Mouse (Mus musculus): Measurements from ENCODE around the gene Hist1h1e. TPM values are rescaled to one million over a fixed set of nuclear protein-coding genes. Genes with fewer than 3 reads are reported as not detected.
A peak's percentile ranks its signal among the peaks of the same experiment; 100 is the strongest.

The Hist1h1e gene
- polyA plus RNA-seq, 1 experiment from 2014 or later: 17.8 TPM

- DNase-seq (ENCODE audit: low spot score) (no peak), ATAC-seq (no peak)
- Histone ChIP-seq H3K9ac (ENCODE audit: low read length) (no peak overlapping the region), H3K9me3 (replicated peaks; ENCODE audit: control insufficient read depth, low read length) (no peaks in the 10 kb centered on the region), H3K36me3 (ENCODE audit: control insufficient read depth, insufficient read depth, low read length) (no peaks in the 10 kb centered on the region), H3K27me3 (replicated peaks; ENCODE audit: control insufficient read depth, insufficient read depth, low read length) (no peaks in the 10 kb centered on the region), H3K4me3 (ENCODE audit: low read depth, low read length) (no peak overlapping the region), H3K27ac (ENCODE audit: low read depth, low read length) (no peak overlapping the region), H3K4me2 (ENCODE audit: low read length) (no peak overlapping the region), H3K4me1 (ENCODE audit: control insufficient read depth, insufficient read depth, low read length) (no peaks in the 10 kb centered on the region)
- WGBS: 91% methylated on average over 3 of the region's 3 CpGs
Measured at GRCm38 (mm10) chr13:23611638-23612037, 10.7 kb downstream of the Hist1h1e start.

- Histone ChIP-seq H3K9ac (ENCODE audit: low read length) (no peak overlapping the region), H3K36me3 (ENCODE audit: control insufficient read depth, insufficient read depth, low read length) (no peaks in the 10 kb centered on the region), H3K4me2 (ENCODE audit: low read length) (no peak overlapping the region), H3K27ac (ENCODE audit: low read depth, low read length) (no peak overlapping the region), H3K4me1 (ENCODE audit: control insufficient read depth, insufficient read depth, low read length) (no peaks in the 10 kb centered on the region), H3K4me3 (ENCODE audit: low read depth, low read length) (no peak overlapping the region), H3K9me3 (replicated peaks; ENCODE audit: control insufficient read depth, low read length) (no peaks in the 10 kb centered on the region), H3K27me3 (replicated peaks; ENCODE audit: control insufficient read depth, insufficient read depth, low read length) (no peaks in the 10 kb centered on the region)
- DNase-seq (ENCODE audit: low spot score): no peak
- 77% methylated on average over 2 of the region's 2 CpGs for WGBS
- ATAC-seq: no peak
Measured at GRCm38 (mm10) chr13:23610393-23610792, 12.0 kb downstream of the Hist1h1e start.

- Histone ChIP-seq H3K9me3 (replicated peaks; ENCODE audit: control insufficient read depth, low read length) (no peaks in the 10 kb centered on the region), H3K36me3 (ENCODE audit: control insufficient read depth, insufficient read depth, low read length) (no peaks in the 10 kb centered on the region), H3K4me3 (ENCODE audit: low read depth, low read length) (no peak overlapping the region), H3K4me1 (ENCODE audit: control insufficient read depth, insufficient read depth, low read length) (no peaks in the 10 kb centered on the region), H3K27me3 (replicated peaks; ENCODE audit: control insufficient read depth, insufficient read depth, low read length) (no peaks in the 10 kb centered on the region), H3K27ac (ENCODE audit: low read depth, low read length) (no peak overlapping the region), H3K4me2 (ENCODE audit: low read length) (no peak overlapping the region), H3K9ac (ENCODE audit: low read length) (no peak overlapping the region)
- no peak for ATAC-seq
- no peak for DNase-seq (ENCODE audit: low spot score)
Measured at GRCm38 (mm10) chr13:23609844-23610243, 12.5 kb downstream of the Hist1h1e start.

- no peak overlapping the region for H3K4me2 ChIP-seq (ENCODE audit: low read length)
- WGBS: 88% methylated on average over 4 of the region's 4 CpGs
- no peaks in the 10 kb centered on the region for H3K36me3 ChIP-seq (ENCODE audit: control insufficient read depth, insufficient read depth, low read length)
- no peaks in the 10 kb centered on the region for H3K4me1 ChIP-seq (ENCODE audit: control insufficient read depth, insufficient read depth, low read length)
- no peak for ATAC-seq
- no peaks in the 10 kb centered on the region for H3K27me3 ChIP-seq (replicated peaks; ENCODE audit: control insufficient read depth, insufficient read depth, low read length)
- no peaks in the 10 kb centered on the region for H3K9me3 ChIP-seq (replicated peaks; ENCODE audit: control insufficient read depth, low read length)
- no peak for DNase-seq (ENCODE audit: low spot score)
- H3K4me3 ChIP-seq (ENCODE audit: low read depth, low read length): no peak overlapping the region
- H3K9ac ChIP-seq (ENCODE audit: low read length): no peak overlapping the region
- no peak overlapping the region for H3K27ac ChIP-seq (ENCODE audit: low read depth, low read length)
Measured at GRCm38 (mm10) chr13:23609209-23609608, 13.1 kb downstream of the Hist1h1e start.

- Histone ChIP-seq H3K4me2 (ENCODE audit: low read length) (no peak overlapping the region), H3K4me3 (ENCODE audit: low read depth, low read length) (no peak overlapping the region), H3K4me1 (ENCODE audit: control insufficient read depth, insufficient read depth, low read length) (no peaks in the 10 kb centered on the region), H3K27me3 (replicated peaks; ENCODE audit: control insufficient read depth, insufficient read depth, low read length) (no peaks in the 10 kb centered on the region), H3K9ac (ENCODE audit: low read length) (no peak overlapping the region), H3K27ac (ENCODE audit: low read depth, low read length) (no peak overlapping the region), H3K9me3 (replicated peaks; ENCODE audit: control insufficient read depth, low read length) (no peaks in the 10 kb centered on the region), H3K36me3 (ENCODE audit: control insufficient read depth, insufficient read depth, low read length) (no peaks in the 10 kb centered on the region)
- no peak for ATAC-seq
- no peak for DNase-seq (ENCODE audit: low spot score)
- WGBS: 88% methylated on average over 3 of the region's 3 CpGs
Measured at GRCm38 (mm10) chr13:23605052-23605451, 17.3 kb downstream of the Hist1h1e start.

GRCm38 (mm10) chr13:23604452-23604851, 17.9 kb downstream of the Hist1h1e start:
- Histone ChIP-seq H3K27me3 (replicated peaks; ENCODE audit: control insufficient read depth, insufficient read depth, low read length) (no peaks in the 10 kb centered on the region), H3K4me1 (ENCODE audit: control insufficient read depth, insufficient read depth, low read length) (no peaks in the 10 kb centered on the region), H3K4me3 (ENCODE audit: low read depth, low read length) (no peak overlapping the region), H3K4me2 (ENCODE audit: low read length) (no peak overlapping the region), H3K9ac (ENCODE audit: low read length) (no peak overlapping the region), H3K9me3 (replicated peaks; ENCODE audit: control insufficient read depth, low read length) (no peaks in the 10 kb centered on the region), H3K27ac (ENCODE audit: low read depth, low read length) (no peak overlapping the region), H3K36me3 (ENCODE audit: control insufficient read depth, insufficient read depth, low read length) (no peaks in the 10 kb centered on the region)
- DNase-seq (ENCODE audit: low spot score) (no peak), ATAC-seq (no peak)
- 97% methylated on average over 3 of the region's 3 CpGs for WGBS

- WGBS: 90% methylated on average over 7 of the region's 7 CpGs
- no peaks in the 10 kb centered on the region for H3K9me3 ChIP-seq (replicated peaks; ENCODE audit: control insufficient read depth, low read length)
- no peaks in the 10 kb centered on the region for H3K36me3 ChIP-seq (ENCODE audit: control insufficient read depth, insufficient read depth, low read length)
- H3K27me3 ChIP-seq (replicated peaks; ENCODE audit: control insufficient read depth, insufficient read depth, low read length): no peaks in the 10 kb centered on the region
- no peak overlapping the region for H3K27ac ChIP-seq (ENCODE audit: low read depth, low read length)
- H3K4me2 ChIP-seq (ENCODE audit: low read length): no peak overlapping the region
- H3K4me1 ChIP-seq (ENCODE audit: control insufficient read depth, insufficient read depth, low read length): no peaks in the 10 kb centered on the region
- H3K9ac ChIP-seq (ENCODE audit: low read length): no peak overlapping the region
- ATAC-seq (no peak), DNase-seq (ENCODE audit: low spot score) (no peak)
- no peak overlapping the region for H3K4me3 ChIP-seq (ENCODE audit: low read depth, low read length)
Measured at GRCm38 (mm10) chr13:23603182-23603699, 19.1 kb downstream of the Hist1h1e start.

DNA sequence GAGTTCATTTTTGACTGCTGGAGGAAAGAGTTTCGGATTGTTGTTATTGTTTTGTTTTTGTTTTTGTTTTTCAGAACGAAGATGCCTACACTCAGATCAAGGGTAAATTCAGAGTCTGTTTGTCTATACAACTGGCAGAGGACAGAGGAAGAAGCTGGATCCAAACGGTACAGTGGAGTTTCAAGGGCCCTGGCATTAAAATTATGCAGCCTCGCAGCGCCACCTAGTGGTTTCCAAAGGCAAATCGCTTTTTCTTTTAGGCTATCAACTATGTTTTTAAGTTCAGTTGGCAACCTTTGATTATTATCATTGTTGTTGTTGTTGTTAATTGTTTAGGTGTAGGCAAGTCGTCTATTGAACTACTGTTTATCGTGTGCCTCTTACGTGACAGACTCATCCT, 24.4 kb downstream of the Hist1h1e start:
- no peaks in the 10 kb centered on the region for H3K4me1 ChIP-seq (ENCODE audit: control insufficient read depth, insufficient read depth, low read length)
- H3K4me2 ChIP-seq (ENCODE audit: low read length): no peak overlapping the region
- DNase-seq (ENCODE audit: low spot score) (peak; percentile 88), ATAC-seq (peak; percentile 61; the same call in 1 of the 2 replicates)
- 7% methylated on average over 9 of the region's 9 CpGs for WGBS
- H3K27ac ChIP-seq (ENCODE audit: low read depth, low read length): no peak overlapping the region
- H3K4me3 ChIP-seq (ENCODE audit: low read depth, low read length): no peak overlapping the region
- no peak overlapping the region for H3K9ac ChIP-seq (ENCODE audit: low read length)
- H3K36me3 ChIP-seq (ENCODE audit: control insufficient read depth, insufficient read depth, low read length): no peaks in the 10 kb centered on the region
- no peaks in the 10 kb centered on the region for H3K27me3 ChIP-seq (replicated peaks; ENCODE audit: control insufficient read depth, insufficient read depth, low read length)
- no peaks in the 10 kb centered on the region for H3K9me3 ChIP-seq (replicated peaks; ENCODE audit: control insufficient read depth, low read length)

DNA sequence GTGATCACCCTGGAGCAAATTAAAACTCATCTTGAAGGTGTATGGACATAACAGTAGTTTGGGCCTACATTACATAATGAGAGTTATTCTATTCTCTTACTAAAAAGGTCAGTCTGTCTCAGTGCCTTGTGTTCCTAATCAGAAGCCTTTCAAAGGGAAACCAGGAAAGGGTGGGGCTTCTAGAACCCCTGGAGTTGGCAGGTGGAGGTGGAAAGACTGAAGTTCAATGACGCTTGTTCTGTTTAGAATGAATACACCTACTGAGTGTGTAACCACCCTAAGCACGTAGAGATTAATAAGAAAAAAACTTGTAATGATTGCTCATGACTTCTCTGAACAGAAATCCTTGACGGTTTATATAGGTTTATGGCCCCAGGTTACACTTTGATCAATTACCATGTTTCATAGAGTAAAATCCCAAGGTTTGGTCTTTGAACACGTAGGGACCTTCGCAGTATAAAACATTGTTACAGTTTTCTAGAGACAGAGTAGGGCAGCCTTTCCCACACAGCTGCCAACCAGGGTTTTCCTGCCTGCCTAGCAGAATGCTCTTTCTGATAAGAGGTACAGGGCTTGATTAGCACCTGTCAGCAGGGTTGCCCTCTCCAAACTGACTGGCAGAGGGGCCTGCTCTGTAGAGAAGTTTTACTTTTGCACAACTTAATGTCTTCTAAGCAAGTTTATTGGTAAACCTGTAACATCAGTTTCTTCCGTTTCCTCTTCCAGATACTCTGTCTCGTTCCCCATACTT, 26.6 kb downstream of the Hist1h1e start:
- H3K9me3 ChIP-seq (replicated peaks; ENCODE audit: control insufficient read depth, low read length): no peaks in the 10 kb centered on the region
- no peaks in the 10 kb centered on the region for H3K36me3 ChIP-seq (ENCODE audit: control insufficient read depth, insufficient read depth, low read length)
- no peak overlapping the region for H3K4me3 ChIP-seq (ENCODE audit: low read depth, low read length)
- H3K4me2 ChIP-seq (ENCODE audit: low read length): no peak overlapping the region
- DNase-seq (ENCODE audit: low spot score) (no peak), ATAC-seq (no peak)
- H3K9ac ChIP-seq (ENCODE audit: low read length): no peak overlapping the region
- WGBS: 84% methylated on average over 7 of the region's 7 CpGs
- no peak overlapping the region for H3K27ac ChIP-seq (ENCODE audit: low read depth, low read length)
- H3K4me1 ChIP-seq (ENCODE audit: control insufficient read depth, insufficient read depth, low read length): no peaks in the 10 kb centered on the region
- H3K27me3 ChIP-seq (replicated peaks; ENCODE audit: control insufficient read depth, insufficient read depth, low read length): no peaks in the 10 kb centered on the region
